In genomic region chr17:47628851-47629676, GRCm38 (mm10) we compare ENCODE assay signal across 7 mouse cellular contexts. TPM values are rescaled to one million over a fixed set of nuclear protein-coding genes. Genes with fewer than 3 reads are reported as not detected.
DNase-seq lines count a peak whose midpoint lies in the region; ATAC-seq and TF ChIP-seq lines count a peak whose summit lies in the region.

No protein-coding gene starts in this region.

- WGBS in intestine, postnatal 0 days = under 1% methylated on average over 58 of the region's 63 CpGs
- under 1% methylated on average over 63 of the region's 63 CpGs for WGBS in midbrain, embryonic 12.5 days
- under 1% methylated on average over 63 of the region's 63 CpGs for WGBS in small intestine, adult 2 months

- peak overlapping the region; percentile 60 for H3K4me3 ChIP-seq in intestine, postnatal 0 days (ENCODE audit: low read depth, low read length)
- H3K4me3 ChIP-seq in midbrain, embryonic 12.5 days = peak overlapping the region; percentile 79
- peak overlapping the region; percentile 84 for H3K4me3 ChIP-seq in small intestine, adult 2 months (ENCODE audit: low read depth, low read length)

- H3K4me2 ChIP-seq in intestine, postnatal 0 days (replicated peaks; ENCODE audit: low read depth) = peak overlapping the region; percentile 96
- H3K4me2 ChIP-seq in midbrain, embryonic 12.5 days (replicated peaks) = peak overlapping the region; percentile 75

- no peaks in the 10 kb centered on the region for H3K9me3 ChIP-seq in intestine, postnatal 0 days (ENCODE audit: control insufficient read depth)
- H3K9me3 ChIP-seq in midbrain, embryonic 12.5 days = no peaks in the 10 kb centered on the region

- DNase-seq in adrenal gland, adult 2 months = peak; percentile 97
- DNase-seq in embryo, embryonic 11.5 days (ENCODE audit: low read depth, low spot score) = peak; percentile 94
- DNase-seq in gastrocnemius, postnatal 4 days (ENCODE audit: low spot score in 2 of 2) = peak; percentile 88 to 97
- peak; percentile 97 for DNase-seq in left cerebral cortex, postnatal 4 days

- peaks cover 7% of the 10 kb centered on the region; the same call in 1 of the 2 replicates for H3K4me1 ChIP-seq in intestine, postnatal 0 days (replicated peaks; ENCODE audit: control insufficient read depth, insufficient read depth, low read length)
- peaks cover 33% of the 10 kb centered on the region for H3K4me1 ChIP-seq in midbrain, embryonic 12.5 days
- peaks cover 17% of the 10 kb centered on the region; the same call in 1 of the 2 replicates for H3K4me1 ChIP-seq in small intestine, adult 2 months (ENCODE audit: control insufficient read depth, insufficient read depth, insufficient read length, low read length)

- peak; percentile 91 for ATAC-seq in intestine, postnatal 0 days
- ATAC-seq in midbrain, embryonic 12.5 days (ENCODE audit: low FRiP score, low read depth) = peak; percentile 94

- H3K27me3 ChIP-seq in intestine, postnatal 0 days (replicated peaks; ENCODE audit: control insufficient read depth, insufficient read depth, low read length) = no peaks in the 10 kb centered on the region
- H3K27me3 ChIP-seq in midbrain, embryonic 12.5 days = no peaks in the 10 kb centered on the region
- no peaks in the 10 kb centered on the region for H3K27me3 ChIP-seq in small intestine, adult 2 months (ENCODE audit: control insufficient read depth, insufficient read depth, low read length)

- 0 out of 2 replicates have a peak, but pooled peaks have one; percentile 25 for TF ChIP-seq POLR2A in small intestine, adult 2 months (IDR thresholded peaks at IDR 0.05; ENCODE audit: low read depth, low read length)

- H3K9ac ChIP-seq in intestine, postnatal 0 days (ENCODE audit: low read depth, low read length) = peak overlapping the region; percentile 57
- peak overlapping the region; percentile 83 for H3K9ac ChIP-seq in midbrain, embryonic 12.5 days (replicated peaks)

- H3K36me3 ChIP-seq in intestine, postnatal 0 days (ENCODE audit: control insufficient read depth, insufficient read depth) = peaks cover 12% of the 10 kb centered on the region; the same call in 1 of the 2 replicates
- peaks cover 22% of the 10 kb centered on the region for H3K36me3 ChIP-seq in midbrain, embryonic 12.5 days
- peaks cover 4% of the 10 kb centered on the region; the same call in 1 of the 2 replicates for H3K36me3 ChIP-seq in small intestine, adult 2 months (ENCODE audit: control insufficient read depth, insufficient read depth, low read length)

- intact Hi-C loops in left cerebral cortex, postnatal 4 days (cut with DNase I) = no loop called here

- H3K27ac ChIP-seq in intestine, postnatal 0 days (ENCODE audit: low read depth, low read length) = peak overlapping the region; percentile 92
- peak overlapping the region; percentile 94 for H3K27ac ChIP-seq in midbrain, embryonic 12.5 days (replicated peaks)
- peak overlapping the region; percentile 92 for H3K27ac ChIP-seq in small intestine, adult 2 months (ENCODE audit: insufficient read depth, low read depth, low read length)

- no peak for TF ChIP-seq CTCF in intestine, postnatal 0 days (IDR thresholded peaks at IDR 0.05; ENCODE audit: low read depth)
- TF ChIP-seq CTCF in small intestine, adult 2 months (IDR thresholded peaks at IDR 0.05; ENCODE audit: extremely low read depth, insufficient read length, insufficient replicate concordance, low read depth, low read length) = no peak

RNA-seq across cellular contexts. Expression of gene Usp49, which starts 1.4 kb away (rescaled TPM):
- total RNA-seq in adrenal gland, adult 2 months (2021) = 1 to 10 TPM; 4.6 to 4.8 TPM
- 5.4 and 6.6 TPM in 2 replicates for polyA plus RNA-seq in adrenal gland, adult 2 months (2012; rRNA removed)
- 1 to 10 TPM; 8.1 to 9.5 TPM for total RNA-seq in gastrocnemius, postnatal 4 days (2021)
- 2.6 and 2.9 TPM in 2 replicates for polyA plus RNA-seq in intestine, postnatal 0 days (2015; fragmentation: Nextera tagmentation; extraction: Ambion mirVana)
- 10 to 100 TPM; 23.3 to 26.2 TPM for total RNA-seq in left cerebral cortex, postnatal 4 days (2021)
- polyA plus RNA-seq in midbrain, embryonic 12.5 days (2016; fragmentation: Nextera tagmentation; extraction: Ambion mirVana) = 10.5 and 11.9 TPM in 2 replicates
- polyA plus RNA-seq in small intestine, adult 2 months (2012; rRNA removed) = 2.3 and 4.6 TPM in 2 replicates

RNA-seq across cellular contexts. Expression of gene Gm20517, which starts 17.7 kb away (rescaled TPM):
- 1 to 10 TPM; 2.1 to 2.8 TPM for total RNA-seq in adrenal gland, adult 2 months (2021)
- polyA plus RNA-seq in adrenal gland, adult 2 months (2012; rRNA removed) = 1.8 and 3.1 TPM in 2 replicates
- 1 to 10 TPM; 2.6 to 4.0 TPM for total RNA-seq in gastrocnemius, postnatal 4 days (2021)
- polyA plus RNA-seq in intestine, postnatal 0 days (2015; fragmentation: Nextera tagmentation; extraction: Ambion mirVana) = 0.47 and 1.2 TPM in 2 replicates
- 1 to 10 TPM; 4.8 to 6.6 TPM for total RNA-seq in left cerebral cortex, postnatal 4 days (2021)
- 2.2 and 2.5 TPM in 2 replicates for polyA plus RNA-seq in midbrain, embryonic 12.5 days (2016; fragmentation: Nextera tagmentation; extraction: Ambion mirVana)
- 0.88 and 1.7 TPM in 2 replicates for polyA plus RNA-seq in small intestine, adult 2 months (2012; rRNA removed)

RNA-seq across cellular contexts. Expression of gene Med20, which starts 17.7 kb away (rescaled TPM):
- 10 to 100 TPM; 32.9 to 40.6 TPM for total RNA-seq in adrenal gland, adult 2 months (2021)
- 15.2 and 17.4 TPM in 2 replicates for polyA plus RNA-seq in adrenal gland, adult 2 months (2012; rRNA removed)
- total RNA-seq in gastrocnemius, postnatal 4 days (2021) = 10 to 100 TPM; 21.7 to 26.1 TPM
- polyA plus RNA-seq in intestine, postnatal 0 days (2015; fragmentation: Nextera tagmentation; extraction: Ambion mirVana) = 22.8 and 22.9 TPM in 2 replicates
- 10 to 100 TPM; 29.2 to 30.3 TPM for total RNA-seq in left cerebral cortex, postnatal 4 days (2021)
- polyA plus RNA-seq in midbrain, embryonic 12.5 days (2016; fragmentation: Nextera tagmentation; extraction: Ambion mirVana) = 39.5 and 41.0 TPM in 2 replicates
- polyA plus RNA-seq in small intestine, adult 2 months (2012; rRNA removed) = 7.3 and 11.3 TPM in 2 replicates

RNA-seq across cellular contexts. Expression of gene Bysl, which starts 17.8 kb away (rescaled TPM):
- total RNA-seq in adrenal gland, adult 2 months (2021) = 10 to 100 TPM; 17.6 to 22.5 TPM
- 9.4 and 11.7 TPM in 2 replicates for polyA plus RNA-seq in adrenal gland, adult 2 months (2012; rRNA removed)
- total RNA-seq in gastrocnemius, postnatal 4 days (2021) = 10 to 100 TPM; 15.3 to 15.7 TPM
- polyA plus RNA-seq in intestine, postnatal 0 days (2015; fragmentation: Nextera tagmentation; extraction: Ambion mirVana) = 7.7 and 8.2 TPM in 2 replicates
- 10 to 100 TPM; 28.6 TPM for total RNA-seq in left cerebral cortex, postnatal 4 days (2021)
- 30.8 and 31.5 TPM in 2 replicates for polyA plus RNA-seq in midbrain, embryonic 12.5 days (2016; fragmentation: Nextera tagmentation; extraction: Ambion mirVana)
- polyA plus RNA-seq in small intestine, adult 2 months (2012; rRNA removed) = 3.3 and 3.5 TPM in 2 replicates

RNA-seq across cellular contexts. Expression of gene Tomm6, which starts 59.1 kb away (rescaled TPM):
- 100 to 1,000 TPM; 223 to 242 TPM for total RNA-seq in adrenal gland, adult 2 months (2021)
- 81.0 and 81.3 TPM in 2 replicates for polyA plus RNA-seq in adrenal gland, adult 2 months (2012; rRNA removed)
- total RNA-seq in gastrocnemius, postnatal 4 days (2021) = 100 to 1,000 TPM; 161 TPM
- 384 and 398 TPM in 2 replicates for polyA plus RNA-seq in intestine, postnatal 0 days (2015; fragmentation: Nextera tagmentation; extraction: Ambion mirVana)
- total RNA-seq in left cerebral cortex, postnatal 4 days (2021) = 100 to 1,000 TPM; 179 to 192 TPM
- 337 and 352 TPM in 2 replicates for polyA plus RNA-seq in midbrain, embryonic 12.5 days (2016; fragmentation: Nextera tagmentation; extraction: Ambion mirVana)
- 41.1 and 59.0 TPM in 2 replicates for polyA plus RNA-seq in small intestine, adult 2 months (2012; rRNA removed)

Comparison
In these comparisons a context has a peak if more than half of its experiments do, and no peak if none do; other contexts are left out.
1. Peak in every context shown above with its lines: DNase-seq, ATAC-seq, H3K4me3 ChIP-seq and H3K27ac ChIP-seq.